Mouse (Mus musculus) liver, embryonic 14.5 days (tissue): ENCODE results near the gene Rnf111. TPM values are rescaled to one million over a fixed set of nuclear protein-coding genes. Genes with fewer than 3 reads are reported as not detected.

Experiments
- ATAC-seq: fragments of 200-750 bp; cut with Nextera tagmentation; 2 replicates; pipeline ENCODE4 v1.8.0; 2017; ENCODE audit warnings: moderate number of reproducible peaks, mild to moderate bottlenecking, moderate library complexity; ENCODE audit not compliant: insufficient read depth
- DNase-seq, 3 experiments: peaks; one replicate each; pipeline ENCODE4 v3.0.0-alpha.2; 2012 to 2013; ENCODE audit warnings: low read depth in 3 of 3, low spot score in 3 of 3
- H3K27ac ChIP-seq: fragments of 300-500 bp; sonication (generic); 2 replicates; pipeline ENCODE4 v1.5.1; 2014; ENCODE audit warnings: moderate library complexity, mild to moderate bottlenecking, control low read depth, inconsistent platforms
- H3K27me3 ChIP-seq: fragments of 300-500 bp; sonication (generic); 2 replicates; pipeline ENCODE4 v1.6.1; 2014; ENCODE audit warnings: mild to moderate bottlenecking, low read length, moderate library complexity; ENCODE audit not compliant: control insufficient read depth, insufficient read depth
- H3K36me3 ChIP-seq: fragments of 300-500 bp; sonication (generic); replicated peaks from 2 replicates; pipeline ENCODE4 v1.6.1; 2014; ENCODE audit warnings: low read depth; ENCODE audit not compliant: control insufficient read depth, insufficient read depth
- H3K4me1 ChIP-seq, 2 experiments: fragments of 200-500 bp in 1 of 2; fragments of 300-500 bp in 1 of 2; sonication (generic) in 1 of 2; replicated peaks; 2 replicates each; pipeline ENCODE4 v1.6.1; 2012 to 2014; ENCODE audit warnings: antibody characterized with exemption in 1 of 2, inconsistent platforms in 1 of 2, low read length in 1 of 2; ENCODE audit not compliant: control insufficient read depth in 2 of 2, insufficient read depth in 2 of 2
- H3K4me2 ChIP-seq: fragments of 300-500 bp; sonication (generic); 2 replicates; pipeline ENCODE4 v1.6.1; 2014; ENCODE audit warnings: low read depth, mild to moderate bottlenecking, control low read depth, moderate library complexity
- H3K4me3 ChIP-seq, 2 experiments: fragments of 200-500 bp in 1 of 2; fragments of 300-500 bp in 1 of 2; sonication (generic) in 1 of 2; 2 replicates each; pipeline ENCODE4 v1.5.1; 2012 to 2014; ENCODE audit warnings: low read depth in 2 of 2, low read length in 2 of 2, mild to moderate bottlenecking in 2 of 2, control low read depth in 1 of 2, inconsistent platforms in 1 of 2, moderate library complexity in 1 of 2; ENCODE audit not compliant: insufficient read depth in 1 of 2
- H3K9ac ChIP-seq: fragments of 300-500 bp; sonication (generic); replicated peaks from 2 replicates; pipeline ENCODE4 v1.6.1; 2014; ENCODE audit warnings: mild to moderate bottlenecking, control low read depth, moderate library complexity
- H3K9me3 ChIP-seq: fragments of 300-500 bp; sonication (generic); 2 replicates; pipeline ENCODE4 v1.6.1; 2016; ENCODE audit warnings: low read length, mixed read lengths; ENCODE audit not compliant: control insufficient read depth
- CTCF ChIP-seq: IDR thresholded peaks from 2 replicates; pipeline ENCODE4 v1.5.1; 2016; ENCODE audit warnings: antibody characterized with exemption, low read depth, control low read depth
- EP300 ChIP-seq: IDR thresholded peaks from 2 replicates; pipeline ENCODE4 v1.6.1; 2016; ENCODE audit warnings: antibody characterized with exemption, low read depth
- WGBS: fragments of 180-500 bp; shearing (Covaris S2); extraction: QIAGEN DNeasy Blood & Tissue Kit; methylation state at CpG from one replicate; pipeline ENCODE4 v1.1.7; 2014; ENCODE audit not compliant: insufficient replicate concordance; 5-methylcytosine and 5-hydroxymethylcytosine counted together
- polyA plus RNA-seq, 2 experiments: library from polyadenylated mRNA; depleted of rRNA in 1 of 2; stranded (reverse) in 1 of 2; unstranded in 1 of 2; fragments of >200 nt; fragmentation: Nextera tagmentation in 1 of 2; extraction: Ambion mirVana in 1 of 2; gene quantifications; 2 replicates each; pipeline versions ENCODE4 v1.2.1 to v1.2.3; 2012 to 2014

Gene Rnf111
- polyA plus RNA-seq, 2 experiments, result 6.1 to 8.3 TPM

DNA sequence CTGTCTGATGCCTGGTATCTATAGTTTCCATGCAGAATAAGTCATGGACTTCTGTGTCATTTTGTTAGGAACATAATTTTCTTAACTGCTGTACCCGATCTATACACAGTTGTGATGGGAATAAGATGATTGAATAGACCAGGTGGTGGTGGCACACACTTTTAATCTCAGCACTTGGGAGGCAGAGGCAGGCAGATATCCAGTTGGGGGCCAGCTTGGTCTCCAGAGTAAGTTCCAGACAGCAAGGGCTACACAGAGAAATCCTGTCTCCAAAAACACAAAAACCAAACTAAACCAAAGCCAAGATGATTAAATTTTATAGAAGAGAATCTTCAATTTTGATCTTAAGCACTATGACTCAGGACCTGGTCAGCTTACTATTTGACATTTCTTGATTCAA lies 41.3 kb upstream of the Rnf111 start:
- DNase-seq (no peak), ATAC-seq (no peak)
- Histone ChIP-seq H3K9ac (no peak overlapping the region), H3K9me3 (no peaks in the 10 kb centered on the region), H3K4me2 (peak overlapping the region; percentile 85; the same call in 1 of the 2 replicates), H3K4me1 (peaks cover 4 to 9% of the 10 kb centered on the region in 2 experiments; a peak in 3 of 4 replicates), H3K36me3 (no peaks in the 10 kb centered on the region; the same call in 1 of the 2 replicates), H3K4me3 (no peak overlapping the region), H3K27me3 (no peaks in the 10 kb centered on the region), H3K27ac (no peak overlapping the region)
- TF ChIP-seq EP300, result no peak
- no peak for TF ChIP-seq CTCF
- WGBS, result 43% methylated on average over 1 of the region's 1 CpGs

DNA sequence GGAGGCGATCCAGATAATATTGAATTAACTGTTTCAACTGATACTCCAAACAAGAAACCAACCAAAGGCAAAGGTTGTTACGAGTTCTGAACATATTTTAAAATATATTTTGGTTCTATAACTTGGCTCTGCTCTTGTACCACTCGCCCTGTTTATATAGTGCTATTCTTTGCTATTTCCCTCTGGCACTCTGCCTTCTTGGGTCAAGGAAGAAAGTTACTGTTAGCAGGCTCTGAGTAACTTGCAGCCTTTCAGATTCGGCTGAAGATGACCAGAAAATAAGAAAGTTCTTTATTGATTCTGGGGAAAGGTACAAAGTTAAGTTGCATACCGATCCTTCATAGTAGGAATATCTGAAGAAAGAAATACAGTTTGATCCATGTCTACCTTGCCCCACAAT lies 40.5 kb upstream of the Rnf111 start:
- DNase-seq (no peak), ATAC-seq (no peak)
- Histone ChIP-seq H3K36me3 (no peaks in the 10 kb centered on the region; the same call in 1 of the 2 replicates), H3K9ac (peak overlapping the region; percentile 94), H3K4me1 (peaks cover 4 to 9% of the 10 kb centered on the region in 2 experiments; a peak in 3 of 4 replicates), H3K4me3 (peak overlapping the region; percentile 83 to 95; a peak in 3 of 4 replicates), H3K4me2 (peak overlapping the region; percentile 85), H3K27ac (no peak overlapping the region), H3K9me3 (no peaks in the 10 kb centered on the region), H3K27me3 (no peaks in the 10 kb centered on the region)
- 39% methylated on average over 5 of the region's 5 CpGs for WGBS
- TF ChIP-seq EP300 (no peak), CTCF (no peak)

GRCm38 (mm10) chr9:70543048-70543880 lies 39.7 kb upstream of the Rnf111 start:
- DNase-seq (peak; percentile 14 to 50 (median 36)), ATAC-seq (peak; percentile 80)
- peak overlapping the region; percentile 85 for H3K4me2 ChIP-seq
- H3K4me3 ChIP-seq, result peak overlapping the region; percentile 83 to 95
- H3K27me3 ChIP-seq, result no peaks in the 10 kb centered on the region
- H3K4me1 ChIP-seq, result peaks cover 4 to 9% of the 10 kb centered on the region in 2 experiments; a peak in 3 of 4 replicates
- H3K9ac ChIP-seq, result peak overlapping the region; percentile 94
- H3K36me3 ChIP-seq, result no peaks in the 10 kb centered on the region; the same call in 1 of the 2 replicates
- no peak for TF ChIP-seq CTCF
- TF ChIP-seq EP300, result no peak
- H3K27ac ChIP-seq, result peak overlapping the region; percentile 97
- no peaks in the 10 kb centered on the region for H3K9me3 ChIP-seq
- WGBS, result 1% methylated on average over 60 of the region's 64 CpGs

GRCm38 (mm10) chr9:70542305-70543041 lies 38.9 kb upstream of the Rnf111 start, which contains the start of gene Sltm:
Gene Sltm, plus strand, starts transcription at chr9:70542754.
- Histone ChIP-seq H3K4me1 (peaks cover 4 to 9% of the 10 kb centered on the region in 2 experiments; a peak in 3 of 4 replicates), H3K4me2 (peak within 1 kb of the TSS; percentile 85), H3K36me3 (no peaks in the 10 kb centered on the region; the same call in 1 of the 2 replicates), H3K9ac (peak within 1 kb of the TSS; percentile 94), H3K27ac (peak within 1 kb of the TSS; percentile 97), H3K27me3 (no peaks in the 10 kb centered on the region), H3K9me3 (no peaks in the 10 kb centered on the region), H3K4me3 (peak within 1 kb of the TSS; percentile 83 to 95)
- no peak for TF ChIP-seq CTCF
- no peak for TF ChIP-seq EP300
- ATAC-seq, result peak; percentile 92
- under 1% methylated on average over 66 of the region's 75 CpGs for WGBS
- DNase-seq, result peak; percentile 92 to 94 (median 94)

- Histone ChIP-seq H3K4me2 (peak overlapping the region; percentile 85), H3K36me3 (no peaks in the 10 kb centered on the region), H3K9ac (no peak overlapping the region; the same call in 1 of the 2 replicates), H3K4me3 (peak overlapping the region; percentile 77 to 95), H3K4me1 (peaks cover 4 to 9% of the 10 kb centered on the region in 2 experiments; a peak in 3 of 4 replicates), H3K9me3 (no peaks in the 10 kb centered on the region), H3K27ac (no peak overlapping the region), H3K27me3 (no peaks in the 10 kb centered on the region)
- ATAC-seq, result no peak
- TF ChIP-seq EP300, result no peak
- TF ChIP-seq CTCF, result no peak
- DNase-seq, result no peak
- 14% methylated on average over 6 of the region's 6 CpGs for WGBS
Observed at GRCm38 (mm10) chr9:70541584-70541983, 38.1 kb upstream of the Rnf111 start.
